Mouse (Mus musculus): ENCODE results near the gene Arrdc2.

DNA sequence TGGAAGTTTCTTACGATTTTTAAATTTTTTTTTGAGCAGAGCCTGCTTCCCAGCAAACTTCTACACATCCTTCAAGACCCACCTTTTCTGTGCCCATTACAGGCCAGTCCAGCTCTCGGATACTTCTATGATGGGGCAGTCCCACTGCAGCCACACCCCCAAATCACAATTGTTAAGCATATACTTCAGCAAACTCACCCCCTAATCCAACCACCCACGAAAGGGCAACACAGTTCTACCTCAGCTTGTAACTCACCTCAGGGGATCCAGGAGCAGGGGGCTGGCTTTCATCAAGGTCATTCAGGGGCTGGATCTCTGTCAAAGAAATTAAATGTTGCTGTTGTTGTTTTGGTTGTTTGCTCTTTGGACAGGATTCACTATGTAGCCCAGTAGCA is 52.5 kb downstream of the Arrdc2 start:
- TF ChIP-seq POLR2A (IDR thresholded peaks at IDR 0.05; ENCODE audit: low read depth, low read length) (no peak), CTCF (conservative IDR thresholded peaks at IDR 0.05; ENCODE audit: insufficient read depth, insufficient read length, low read depth, low read length) (no peak)
